Mouse (Mus musculus) midbrain, embryonic 14.5 days (tissue): ENCODE results near the gene 4930432M17Rik. TPM values are rescaled to one million over a fixed set of nuclear protein-coding genes. Genes with fewer than 3 reads are reported as not detected.
A peak's percentile ranks its signal among the peaks of the same experiment; 100 is the strongest.

ENCODE experiments used
- ATAC-seq: fragments of 200-750 bp; cut with Nextera tagmentation; 2 replicates; pipeline ENCODE4 v1.8.0; 2017; ENCODE audit warnings: moderate number of reproducible peaks, moderate library complexity; ENCODE audit not compliant: low FRiP score, low TSS enrichment
- DNase-seq: peaks from one replicate; pipeline ENCODE4 v3.0.0-alpha.2; 2015
- H3K27ac ChIP-seq: fragments of 300-500 bp; sonication (generic); replicated peaks from 2 replicates; pipeline ENCODE4 v1.5.1; 2014; ENCODE audit warnings: mild to moderate bottlenecking, low read depth, low read length, moderate library complexity
- H3K27me3 ChIP-seq: fragments of 300-500 bp; sonication (generic); 2 replicates; pipeline ENCODE4 v1.6.1; 2014; ENCODE audit warnings: low read length, control low read depth, mixed read lengths; ENCODE audit not compliant: control insufficient read depth, insufficient read depth
- H3K36me3 ChIP-seq: fragments of 300-500 bp; sonication (generic); 2 replicates; pipeline ENCODE4 v1.6.1; 2014; ENCODE audit warnings: low read length, control low read depth; ENCODE audit not compliant: control insufficient read depth, insufficient read depth
- H3K4me1 ChIP-seq: fragments of 300-500 bp; sonication (generic); 2 replicates; pipeline ENCODE4 v1.6.1; 2014; ENCODE audit warnings: mild to moderate bottlenecking, antibody characterized with exemption, low read length, control low read depth; ENCODE audit not compliant: control insufficient read depth, insufficient read depth
- H3K4me2 ChIP-seq: fragments of 300-500 bp; sonication (generic); 2 replicates; pipeline ENCODE4 v1.6.1; 2014; ENCODE audit warnings: mild to moderate bottlenecking, low read length, moderate library complexity
- H3K4me3 ChIP-seq: fragments of 300-500 bp; sonication (generic); replicated peaks from 2 replicates; pipeline ENCODE4 v1.5.1; 2014; ENCODE audit warnings: low read depth, low read length
- H3K9ac ChIP-seq: fragments of 300-500 bp; sonication (generic); replicated peaks from 2 replicates; pipeline ENCODE4 v1.6.1; 2014; ENCODE audit warnings: mild to moderate bottlenecking, low read length, moderate library complexity
- H3K9me3 ChIP-seq: fragments of 300-500 bp; sonication (generic); 2 replicates; pipeline ENCODE4 v1.6.1; 2016; ENCODE audit warnings: low read length, control low read depth, mixed read lengths; ENCODE audit not compliant: control insufficient read depth
- WGBS: fragments of 180-500 bp; shearing (Covaris S2); extraction: QIAGEN DNeasy Blood & Tissue Kit; methylation state at CpG from one replicate; pipeline ENCODE4 v1.1.7; 2014; 5-methylcytosine and 5-hydroxymethylcytosine counted together
- polyA plus RNA-seq: library from polyadenylated mRNA; unstranded; fragments of >200 nt; fragmentation: Nextera tagmentation; extraction: Ambion mirVana; gene quantifications from 2 replicates; pipeline ENCODE4 v1.2.1, GENCODE M21; 2014

Gene 4930432M17Rik
- polyA plus RNA-seq, 1 experiment from 2014 or later = not detected

DNA sequence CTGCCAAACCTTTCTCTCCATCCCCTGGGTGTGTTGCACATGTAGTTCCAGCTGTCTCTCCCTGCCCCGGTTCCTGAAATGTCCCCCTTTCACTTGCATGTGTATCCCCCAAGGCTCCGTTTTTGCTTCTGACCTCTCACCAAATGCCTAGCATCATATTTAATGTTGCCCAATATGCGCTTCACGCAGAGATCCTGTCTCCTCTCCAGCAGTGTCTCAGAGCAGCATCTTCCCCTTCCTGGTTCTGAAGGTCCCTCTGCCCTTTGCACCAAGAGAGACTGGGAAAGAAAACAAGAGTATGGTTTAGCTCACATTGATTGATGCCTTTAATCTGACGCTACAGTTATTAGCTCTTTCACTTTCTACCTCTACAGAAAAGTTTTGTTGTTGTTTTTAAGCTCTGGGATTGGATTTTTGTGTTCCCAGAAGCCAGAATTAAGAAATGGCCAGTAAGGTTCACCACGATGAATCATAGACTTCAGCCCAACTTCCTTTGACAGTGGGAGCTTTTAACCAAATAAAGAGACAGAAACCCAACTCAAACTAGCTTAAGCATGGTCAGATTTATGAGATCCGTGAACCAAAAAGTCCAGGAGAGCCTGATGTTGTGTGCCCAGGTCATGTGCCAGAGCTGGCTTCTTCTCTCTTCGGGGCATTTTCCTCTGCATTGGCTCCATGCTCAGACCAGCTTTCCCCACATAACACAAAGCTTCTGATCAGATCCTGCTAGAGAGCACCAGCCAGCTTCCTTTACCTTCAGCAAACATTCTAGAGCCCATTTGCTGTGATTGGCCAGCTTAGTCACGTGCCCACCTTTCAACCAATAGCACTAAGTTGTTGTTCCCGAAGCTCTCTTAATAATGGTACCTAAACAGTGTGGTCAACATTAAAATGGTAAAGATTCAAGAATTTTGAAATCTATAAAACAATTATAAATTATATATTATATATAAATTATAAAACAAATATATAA, 12.2 kb downstream of the 4930432M17Rik start:
- H3K9me3 ChIP-seq = no peaks in the 10 kb centered on the region
- H3K9ac ChIP-seq = no peak overlapping the region
- no peak overlapping the region for H3K27ac ChIP-seq
- no peak overlapping the region for H3K4me2 ChIP-seq
- DNase-seq = no peak
- peaks cover 4% of the 10 kb centered on the region; the same call in 1 of the 2 replicates for H3K4me1 ChIP-seq
- no peak overlapping the region for H3K4me3 ChIP-seq
- no peaks in the 10 kb centered on the region for H3K36me3 ChIP-seq
- H3K27me3 ChIP-seq = no peaks in the 10 kb centered on the region
- no peak for ATAC-seq
- WGBS = 90% methylated on average over 10 of the region's 10 CpGs

DNA sequence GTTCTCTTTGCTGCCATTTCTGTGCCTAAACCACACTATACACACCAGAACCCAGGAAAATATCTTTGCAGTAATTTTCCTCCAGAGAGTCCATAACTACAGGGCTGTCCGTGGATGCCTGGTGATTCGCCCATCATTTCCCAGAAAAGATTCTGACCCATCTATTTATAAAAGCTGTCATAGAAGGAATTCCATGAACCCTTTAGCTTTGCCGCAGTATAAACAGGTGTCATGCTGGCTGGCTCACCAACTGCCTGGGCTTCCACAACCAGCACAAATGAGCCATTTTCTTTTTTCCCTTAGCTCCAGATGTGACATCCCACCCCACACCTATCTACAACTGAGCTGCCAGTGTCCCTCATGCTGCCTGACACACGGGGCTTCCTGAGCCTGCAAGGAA, 14.0 kb downstream of the 4930432M17Rik start:
- Histone ChIP-seq H3K4me1 (peaks cover 2% of the 10 kb centered on the region; the same call in 1 of the 2 replicates), H3K27ac (no peak overlapping the region), H3K36me3 (no peaks in the 10 kb centered on the region), H3K4me2 (no peak overlapping the region), H3K4me3 (no peak overlapping the region), H3K27me3 (no peaks in the 10 kb centered on the region), H3K9ac (no peak overlapping the region), H3K9me3 (no peaks in the 10 kb centered on the region)
- ATAC-seq (no peak), DNase-seq (no peak)
- 84% methylated on average over 4 of the region's 4 CpGs for WGBS

DNA sequence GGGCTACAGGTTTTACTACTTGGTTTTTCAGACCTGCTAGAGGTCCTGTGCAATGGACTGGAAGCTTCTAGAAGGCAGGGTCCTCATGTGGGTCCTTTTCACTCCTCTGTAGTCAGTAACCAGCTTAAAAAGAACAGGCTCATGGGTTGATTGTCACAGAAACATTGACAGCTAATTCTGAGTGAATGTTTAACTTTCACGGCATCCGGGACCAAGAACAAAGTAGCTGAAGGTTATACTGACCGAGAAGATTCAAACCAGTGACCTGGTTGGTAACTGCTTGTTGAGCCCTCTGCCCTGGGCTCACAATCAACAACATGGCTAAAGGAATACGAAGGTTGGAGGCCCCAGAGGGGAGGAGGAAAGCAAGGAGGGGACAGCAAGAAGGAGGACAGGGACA, 14.4 kb downstream of the 4930432M17Rik start:
- Histone ChIP-seq H3K4me1 (no peaks in the 10 kb centered on the region), H3K36me3 (no peaks in the 10 kb centered on the region), H3K9ac (no peak overlapping the region), H3K4me2 (no peak overlapping the region), H3K4me3 (no peak overlapping the region), H3K27ac (no peak overlapping the region), H3K27me3 (no peaks in the 10 kb centered on the region), H3K9me3 (no peaks in the 10 kb centered on the region)
- DNase-seq (no peak), ATAC-seq (no peak)
- WGBS = 84% methylated on average over 4 of the region's 4 CpGs

DNA sequence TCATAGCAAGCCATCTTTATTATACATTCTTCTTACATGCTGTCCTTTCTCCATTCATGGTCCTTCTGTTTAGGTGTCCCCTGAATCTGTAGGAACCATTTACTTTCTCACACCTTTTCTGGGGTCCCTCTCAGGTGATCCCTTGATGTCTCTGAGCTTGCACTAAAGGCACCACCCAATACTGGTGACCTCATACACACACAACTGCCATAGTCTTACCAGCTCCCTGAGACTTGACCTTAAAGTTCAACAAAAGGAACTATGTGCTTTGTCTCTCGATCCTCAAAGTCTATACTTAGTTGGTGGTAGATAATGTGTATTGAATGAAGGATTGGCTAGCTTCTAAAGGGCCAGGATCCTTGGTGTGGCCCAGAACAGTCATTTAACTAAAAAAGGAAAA, 15.4 kb downstream of the 4930432M17Rik start:
- no peak overlapping the region for H3K9ac ChIP-seq
- no peak for ATAC-seq
- WGBS = 60% methylated on average over 1 of the region's 1 CpGs

DNA sequence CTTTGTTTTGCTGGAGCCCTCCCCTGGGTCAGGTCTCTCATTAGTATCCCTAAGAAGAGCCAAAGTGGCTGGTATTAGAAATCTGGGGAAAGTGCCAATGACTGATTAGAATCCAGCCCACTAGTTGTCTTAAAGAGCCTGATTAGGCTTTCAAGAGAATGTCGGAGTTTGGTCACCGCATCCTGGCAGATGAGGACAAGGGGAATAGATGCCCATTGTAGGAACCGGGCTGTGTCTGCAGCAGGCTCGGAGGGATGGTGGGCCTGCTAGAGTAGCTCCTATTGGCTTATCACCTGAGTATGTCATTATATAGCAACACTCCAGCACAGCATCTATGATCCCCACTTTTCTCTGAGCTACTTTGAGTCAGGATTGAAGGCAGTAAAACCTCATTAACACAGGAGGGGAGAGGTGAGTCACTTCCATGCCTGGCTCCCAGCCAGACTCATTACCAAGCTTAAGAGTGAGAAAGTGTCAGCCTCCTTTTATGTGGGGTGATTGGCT, 15.9 kb downstream of the 4930432M17Rik start:
- Histone ChIP-seq H3K4me3 (no peak overlapping the region), H3K27me3 (no peaks in the 10 kb centered on the region), H3K9ac (no peak overlapping the region), H3K4me1 (no peaks in the 10 kb centered on the region), H3K4me2 (no peak overlapping the region), H3K36me3 (no peaks in the 10 kb centered on the region), H3K9me3 (no peaks in the 10 kb centered on the region), H3K27ac (no peak overlapping the region)
- WGBS = 76% methylated on average over 4 of the region's 4 CpGs
- ATAC-seq (no peak), DNase-seq (peak; percentile 26)

More for the DNA sequence above, 15.4 kb downstream of the 4930432M17Rik start:
- Histone ChIP-seq H3K4me2 (no peak overlapping the region), H3K4me1 (no peaks in the 10 kb centered on the region), H3K4me3 (no peak overlapping the region), H3K27me3 (no peaks in the 10 kb centered on the region), H3K36me3 (no peaks in the 10 kb centered on the region), H3K9me3 (no peaks in the 10 kb centered on the region), H3K27ac (no peak overlapping the region)
- no peak for DNase-seq

DNA sequence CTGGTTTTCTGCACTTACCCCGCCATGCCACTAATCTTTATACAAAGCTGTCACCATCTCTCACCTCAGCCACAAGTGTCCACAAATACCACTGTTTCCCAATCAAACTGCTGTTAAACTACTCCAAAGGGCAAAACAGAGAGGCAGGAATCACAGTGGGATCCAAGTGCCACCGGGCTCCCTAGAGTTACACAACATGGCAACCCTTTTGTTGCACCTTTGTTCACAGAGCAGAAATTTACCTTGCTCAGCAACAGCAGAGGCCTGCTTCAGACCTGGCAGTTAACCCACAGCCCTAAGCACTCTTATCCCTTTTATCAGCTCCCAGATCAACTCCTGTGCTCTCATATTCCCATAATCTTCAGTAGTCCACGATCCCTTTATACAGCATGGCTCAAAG, 17.2 kb downstream of the 4930432M17Rik start:
- no peak for ATAC-seq
- no peak overlapping the region for H3K27ac ChIP-seq
- no peaks in the 10 kb centered on the region for H3K27me3 ChIP-seq
- H3K36me3 ChIP-seq = no peaks in the 10 kb centered on the region
- 85% methylated on average over 3 of the region's 3 CpGs for WGBS
- DNase-seq = no peak
- H3K9me3 ChIP-seq = no peaks in the 10 kb centered on the region
- no peak overlapping the region for H3K4me2 ChIP-seq
- H3K4me1 ChIP-seq = no peaks in the 10 kb centered on the region
- H3K9ac ChIP-seq = no peak overlapping the region
- H3K4me3 ChIP-seq = no peak overlapping the region

DNA sequence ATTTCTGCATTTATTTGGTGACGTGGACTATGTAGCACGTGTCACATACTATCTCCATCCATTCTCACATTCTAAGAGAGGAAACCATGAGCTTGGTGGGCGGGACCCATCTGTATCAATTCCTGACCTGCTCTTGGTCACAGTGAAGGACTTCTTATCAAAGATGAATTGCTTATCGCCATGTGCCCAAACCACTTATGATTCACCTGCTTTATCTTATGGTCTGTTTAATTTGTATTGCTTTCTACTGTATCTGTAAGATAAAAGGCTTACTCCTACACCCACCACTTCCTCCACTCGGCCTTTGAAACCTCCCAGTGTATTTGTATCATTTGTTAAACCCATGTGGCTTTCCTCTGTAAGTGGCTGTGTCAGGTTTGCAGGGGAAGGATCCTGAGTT, 18.5 kb downstream of the 4930432M17Rik start:
- no peaks in the 10 kb centered on the region for H3K4me1 ChIP-seq
- DNase-seq = no peak
- ATAC-seq = no peak
- WGBS = 84% methylated on average over 5 of the region's 5 CpGs
- no peak overlapping the region for H3K4me2 ChIP-seq
- H3K27ac ChIP-seq = no peak overlapping the region
- no peak overlapping the region for H3K9ac ChIP-seq
- no peak overlapping the region for H3K4me3 ChIP-seq
- H3K9me3 ChIP-seq = no peaks in the 10 kb centered on the region
- no peaks in the 10 kb centered on the region for H3K36me3 ChIP-seq
- H3K27me3 ChIP-seq = no peaks in the 10 kb centered on the region

DNA sequence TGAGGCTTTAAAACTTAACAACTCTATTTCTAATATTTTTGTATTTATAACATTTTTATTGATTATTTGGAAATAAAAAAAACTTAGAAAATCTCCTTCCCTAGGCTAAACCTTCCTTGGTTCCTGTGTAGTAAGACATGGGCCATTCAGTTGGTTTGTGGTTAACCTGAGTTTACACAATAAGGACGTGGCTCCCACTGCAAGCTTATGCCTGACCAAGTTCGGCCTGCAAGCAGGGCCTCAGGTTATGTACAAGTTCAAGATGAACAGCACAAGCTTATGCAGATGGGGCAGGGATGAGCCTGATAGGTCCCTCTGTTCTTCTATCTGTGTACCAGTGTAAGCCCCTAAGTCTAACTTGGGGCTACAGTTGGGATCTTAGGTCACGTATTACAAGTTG, 19.1 kb downstream of the 4930432M17Rik start:
- DNase-seq (no peak), ATAC-seq (no peak)
- Histone ChIP-seq H3K4me3 (no peak overlapping the region), H3K9ac (no peak overlapping the region), H3K4me1 (no peaks in the 10 kb centered on the region), H3K4me2 (no peak overlapping the region), H3K36me3 (no peaks in the 10 kb centered on the region), H3K27me3 (no peaks in the 10 kb centered on the region), H3K27ac (no peak overlapping the region), H3K9me3 (no peaks in the 10 kb centered on the region)
- 86% methylated on average over 3 of the region's 3 CpGs for WGBS
